Mouse (Mus musculus): ENCODE data around the gene Kit. TPM values are rescaled to one million over a fixed set of nuclear protein-coding genes. Genes with fewer than 3 reads are reported as not detected.

The Kit gene
- polyA plus RNA-seq, 1 experiment: not detected

DNA sequence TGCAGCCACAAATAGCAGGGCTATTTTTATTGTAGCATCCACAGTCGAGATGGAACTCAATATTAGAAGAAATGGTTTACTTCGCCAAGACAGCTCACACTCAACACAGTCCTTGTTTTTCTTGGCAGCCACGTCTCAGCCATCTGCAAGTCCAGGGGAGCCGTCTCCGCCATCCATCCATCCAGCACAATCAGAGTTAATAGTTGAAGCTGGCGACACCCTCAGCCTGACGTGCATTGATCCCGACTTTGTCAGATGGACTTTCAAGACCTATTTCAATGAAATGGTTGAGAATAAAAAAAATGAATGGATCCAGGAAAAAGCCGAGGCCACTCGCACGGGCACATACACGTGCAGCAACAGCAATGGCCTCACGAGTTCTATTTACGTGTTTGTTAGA is 32.2 kb downstream of the Kit start:
- TF ChIP-seq POLR2A (IDR thresholded peaks at IDR 0.05; ENCODE audit: borderline replicate concordance, low read depth, low read length): no peak
- no peak for TF ChIP-seq CTCF (IDR thresholded peaks at IDR 0.05; ENCODE audit: low read depth, low read length)
- Histone ChIP-seq H3K4me3 (ENCODE audit: insufficient read depth, low read length) (no peak overlapping the region), H3K4me1 (ENCODE audit: control insufficient read depth, insufficient read depth, low read length) (no peaks in the 10 kb centered on the region), H3K27ac (ENCODE audit: insufficient read depth, low read depth, low read length) (no peak overlapping the region)

GRCm38 (mm10) chr5:75607971-75608370 is 33.3 kb downstream of the Kit start:
- TF ChIP-seq POLR2A (IDR thresholded peaks at IDR 0.05; ENCODE audit: borderline replicate concordance, low read depth, low read length) (no peak), CTCF (IDR thresholded peaks at IDR 0.05; ENCODE audit: low read depth, low read length) (no peak)
- no peak overlapping the region for H3K27ac ChIP-seq (ENCODE audit: insufficient read depth, low read depth, low read length)

GRCm38 (mm10) chr5:75612380-75612779 is 37.7 kb downstream of the Kit start:
- Histone ChIP-seq H3K4me1 (ENCODE audit: control insufficient read depth, insufficient read depth, low read length) (no peaks in the 10 kb centered on the region), H3K27ac (ENCODE audit: insufficient read depth, low read depth, low read length) (no peak overlapping the region), H3K4me3 (ENCODE audit: insufficient read depth, low read length) (no peak overlapping the region)
- no peak for TF ChIP-seq POLR2A (IDR thresholded peaks at IDR 0.05; ENCODE audit: borderline replicate concordance, low read depth, low read length)
- TF ChIP-seq CTCF (IDR thresholded peaks at IDR 0.05; ENCODE audit: low read depth, low read length): no peak

More at GRCm38 (mm10) chr5:75607971-75608370, 33.3 kb downstream of the Kit start:
- Histone ChIP-seq H3K4me1 (ENCODE audit: control insufficient read depth, insufficient read depth, low read length) (no peaks in the 10 kb centered on the region), H3K4me3 (ENCODE audit: insufficient read depth, low read length) (no peak overlapping the region)

GRCm38 (mm10) chr5:75612926-75613325 is 38.2 kb downstream of the Kit start:
- no peak overlapping the region for H3K4me3 ChIP-seq (ENCODE audit: insufficient read depth, low read length)
- H3K27ac ChIP-seq (ENCODE audit: insufficient read depth, low read depth, low read length): no peak overlapping the region
- H3K4me1 ChIP-seq (ENCODE audit: control insufficient read depth, insufficient read depth, low read length): no peaks in the 10 kb centered on the region
- no peak for TF ChIP-seq CTCF (IDR thresholded peaks at IDR 0.05; ENCODE audit: low read depth, low read length)
- no peak for TF ChIP-seq POLR2A (IDR thresholded peaks at IDR 0.05; ENCODE audit: borderline replicate concordance, low read depth, low read length)

- no peak overlapping the region for H3K4me3 ChIP-seq (ENCODE audit: insufficient read depth, low read length)
- H3K27ac ChIP-seq (ENCODE audit: insufficient read depth, low read depth, low read length): no peak overlapping the region
- TF ChIP-seq CTCF (IDR thresholded peaks at IDR 0.05; ENCODE audit: low read depth, low read length) (no peak), POLR2A (IDR thresholded peaks at IDR 0.05; ENCODE audit: borderline replicate concordance, low read depth, low read length) (no peak)
- no peaks in the 10 kb centered on the region for H3K4me1 ChIP-seq (ENCODE audit: control insufficient read depth, insufficient read depth, low read length)
These were observed 40.4 kb downstream of the Kit start for GRCm38 (mm10) chr5:75615000-75615571.

- Histone ChIP-seq H3K4me1 (ENCODE audit: control insufficient read depth, insufficient read depth, low read length) (no peaks in the 10 kb centered on the region), H3K27ac (ENCODE audit: insufficient read depth, low read depth, low read length) (no peak overlapping the region), H3K4me3 (ENCODE audit: insufficient read depth, low read length) (no peak overlapping the region)
- TF ChIP-seq CTCF (IDR thresholded peaks at IDR 0.05; ENCODE audit: low read depth, low read length) (no peak), POLR2A (IDR thresholded peaks at IDR 0.05; ENCODE audit: borderline replicate concordance, low read depth, low read length) (no peak)
These were observed 40.9 kb downstream of the Kit start for GRCm38 (mm10) chr5:75615624-75616023.

GRCm38 (mm10) chr5:75622401-75622800 is 47.7 kb downstream of the Kit start:
- no peak overlapping the region for H3K27ac ChIP-seq (ENCODE audit: insufficient read depth, low read depth, low read length)
- H3K4me3 ChIP-seq (ENCODE audit: insufficient read depth, low read length): no peak overlapping the region
- no peaks in the 10 kb centered on the region for H3K4me1 ChIP-seq (ENCODE audit: control insufficient read depth, insufficient read depth, low read length)
- TF ChIP-seq POLR2A (IDR thresholded peaks at IDR 0.05; ENCODE audit: borderline replicate concordance, low read depth, low read length): no peak
- TF ChIP-seq CTCF (IDR thresholded peaks at IDR 0.05; ENCODE audit: low read depth, low read length): no peak

DNA sequence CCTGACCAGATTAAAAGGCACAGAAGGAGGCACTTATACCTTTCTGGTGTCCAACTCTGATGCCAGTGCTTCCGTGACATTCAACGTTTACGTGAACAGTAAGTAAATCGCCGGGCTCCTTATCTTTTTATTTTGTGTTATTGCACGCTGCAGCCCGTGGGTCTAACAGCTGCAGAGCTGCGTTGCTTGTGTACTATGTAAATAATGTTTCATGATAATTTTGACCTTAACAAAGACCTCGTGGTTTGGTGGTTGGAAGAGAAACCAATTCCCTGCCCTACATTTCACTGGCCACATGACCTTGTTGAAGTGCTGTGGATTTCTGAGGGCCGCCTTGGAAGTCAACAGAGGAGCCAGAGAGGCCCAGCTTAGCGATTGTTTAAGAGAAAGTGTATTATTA is 48.3 kb downstream of the Kit start:
- no peak overlapping the region for H3K4me3 ChIP-seq (ENCODE audit: insufficient read depth, low read length)
- no peaks in the 10 kb centered on the region for H3K4me1 ChIP-seq (ENCODE audit: control insufficient read depth, insufficient read depth, low read length)
- no peak overlapping the region for H3K27ac ChIP-seq (ENCODE audit: insufficient read depth, low read depth, low read length)
- TF ChIP-seq CTCF (IDR thresholded peaks at IDR 0.05; ENCODE audit: low read depth, low read length) (no peak), POLR2A (IDR thresholded peaks at IDR 0.05; ENCODE audit: borderline replicate concordance, low read depth, low read length) (no peak)

DNA sequence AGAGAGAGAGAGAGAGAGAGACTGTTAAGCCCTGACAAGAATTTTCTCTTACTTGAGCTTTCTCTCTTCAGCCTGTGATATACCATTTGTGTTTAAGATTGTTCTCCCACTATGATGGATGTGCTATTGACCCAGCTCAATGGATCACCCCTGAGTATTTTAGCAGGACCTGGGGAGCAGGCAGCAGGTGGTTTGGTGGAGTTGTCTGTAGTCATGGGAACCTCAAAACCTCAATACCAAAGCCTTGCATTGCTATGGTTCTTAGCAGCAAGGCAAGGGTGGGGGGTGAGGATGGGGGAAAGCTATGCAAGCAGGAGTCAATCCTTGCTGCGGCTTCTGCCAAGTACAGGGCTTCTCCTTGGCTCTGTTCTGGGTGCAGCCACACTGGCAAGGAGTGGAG is 48.8 kb downstream of the Kit start:
- TF ChIP-seq POLR2A (IDR thresholded peaks at IDR 0.05; ENCODE audit: borderline replicate concordance, low read depth, low read length): no peak

DNA sequence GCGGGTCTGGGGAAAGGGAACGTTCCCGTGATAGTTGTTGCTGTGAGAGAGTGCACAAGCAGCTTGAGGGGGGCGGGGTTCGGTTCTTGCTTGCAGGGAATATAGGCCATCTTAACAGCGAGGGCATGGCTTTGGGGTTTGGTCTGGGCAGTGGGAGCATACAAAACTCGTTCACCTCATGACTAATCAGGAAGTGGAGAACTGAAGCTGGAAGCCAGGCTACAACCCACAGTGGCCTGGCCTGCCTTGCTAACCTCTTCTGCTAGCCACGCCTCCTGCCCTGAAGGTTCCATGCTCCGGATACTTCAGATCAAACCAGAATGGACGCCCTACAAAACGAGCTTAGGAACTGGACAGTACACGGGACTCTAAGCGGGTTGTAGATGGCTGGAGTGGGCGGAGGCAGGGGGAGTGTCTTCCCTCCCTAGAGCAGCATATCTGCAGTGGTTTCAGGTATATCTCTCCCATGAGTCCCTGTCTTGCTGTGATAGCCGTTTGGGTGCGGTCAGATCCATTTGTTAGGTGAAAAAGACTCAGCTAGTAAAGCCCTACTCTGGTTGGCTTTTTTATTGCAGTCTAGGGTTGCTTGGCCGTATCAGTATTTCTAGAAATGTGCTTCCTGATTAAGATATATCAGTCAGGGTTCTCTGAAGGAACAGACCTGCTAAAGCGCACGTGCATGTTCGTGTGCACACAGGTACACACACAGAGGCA is 49.4 kb downstream of the Kit start:
- no peak for TF ChIP-seq POLR2A (IDR thresholded peaks at IDR 0.05; ENCODE audit: borderline replicate concordance, low read depth, low read length)
- TF ChIP-seq CTCF (IDR thresholded peaks at IDR 0.05; ENCODE audit: low read depth, low read length): no peak
- Histone ChIP-seq H3K27ac (ENCODE audit: insufficient read depth, low read depth, low read length) (no peak overlapping the region), H3K4me1 (ENCODE audit: control insufficient read depth, insufficient read depth, low read length) (no peaks in the 10 kb centered on the region), H3K4me3 (ENCODE audit: insufficient read depth, low read length) (no peak overlapping the region)

More for the DNA sequence above, 48.8 kb downstream of the Kit start:
- H3K4me1 ChIP-seq (ENCODE audit: control insufficient read depth, insufficient read depth, low read length): no peaks in the 10 kb centered on the region
- no peak overlapping the region for H3K4me3 ChIP-seq (ENCODE audit: insufficient read depth, low read length)
- H3K27ac ChIP-seq (ENCODE audit: insufficient read depth, low read depth, low read length): no peak overlapping the region

All from bone marrow macrophage, adult 2 months (primary cell).